Mouse (Mus musculus): ENCODE measurements around the gene Actr5.

Actr5 gene

DNA sequence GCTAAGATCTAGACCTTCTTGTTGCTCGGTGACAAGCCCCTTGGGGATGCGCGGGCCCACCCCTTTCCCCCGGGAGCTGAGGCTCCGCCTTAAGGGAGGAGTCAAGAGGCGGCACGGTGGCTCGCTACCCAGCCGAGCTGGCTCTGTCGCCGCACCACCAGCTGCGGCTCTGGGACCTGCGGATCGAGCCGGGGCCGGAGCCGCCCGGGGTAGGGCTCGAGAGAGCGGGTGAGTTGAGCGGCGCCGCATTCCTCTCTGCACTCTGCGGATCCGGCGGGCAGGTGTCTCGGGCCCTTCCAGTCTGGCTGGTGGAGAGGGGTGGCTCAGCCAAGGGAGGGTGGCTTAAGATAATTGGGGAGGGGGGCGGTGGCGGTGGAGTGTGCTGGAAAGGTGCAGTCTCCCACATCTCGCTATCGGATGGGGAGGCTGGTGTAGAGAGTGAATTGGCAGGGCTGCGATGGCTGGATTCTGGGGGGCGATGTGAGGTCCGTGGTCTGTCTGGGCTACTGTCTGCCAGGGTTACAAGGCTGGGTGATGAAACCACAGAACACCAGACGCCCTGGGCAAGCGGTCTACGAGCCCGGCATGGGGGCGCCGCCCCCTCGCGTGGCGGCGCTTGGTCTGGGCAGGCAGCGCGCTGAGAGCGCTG lies 42.5 kb downstream of the Actr5 start:
- DNase-seq (ENCODE audit: low read depth): no peak

GRCm38 (mm10) chr2:158667671-158668432 lies 43.2 kb downstream of the Actr5 start:
- DNase-seq (ENCODE audit: low read depth): no peak

DNA sequence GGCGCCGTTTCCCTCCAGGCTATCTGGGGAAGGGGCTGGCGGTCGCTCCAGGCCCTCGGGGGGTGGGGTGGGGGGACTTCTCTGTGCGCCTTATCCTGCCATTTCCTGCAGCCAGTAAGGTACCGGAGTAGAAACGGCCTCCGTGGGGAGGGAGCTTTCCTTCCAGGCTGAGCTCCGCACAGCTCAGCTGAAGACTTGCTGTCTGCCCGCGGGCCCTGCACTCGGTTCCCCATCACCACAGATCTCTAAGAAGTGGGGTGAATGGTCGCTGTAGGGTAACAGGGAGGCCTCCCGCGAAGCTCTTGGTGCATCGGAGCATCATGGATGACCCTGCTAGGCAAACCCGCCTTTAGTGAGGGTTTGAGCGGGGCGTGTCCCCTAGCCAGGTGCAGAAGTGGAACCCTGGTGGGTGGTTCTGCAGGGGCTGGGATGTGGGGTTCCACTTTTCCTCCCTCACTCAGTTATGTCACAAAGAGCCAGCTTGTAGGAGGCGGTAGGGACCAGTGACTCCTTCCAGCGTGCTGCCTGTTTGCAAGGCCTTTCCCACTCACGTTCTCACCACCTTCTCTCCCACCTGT lies 43.8 kb downstream of the Actr5 start:
- no peak for DNase-seq (ENCODE audit: low read depth)

- DNase-seq (ENCODE audit: low read depth): no peak
These were observed 44.8 kb downstream of the Actr5 start for GRCm38 (mm10) chr2:158669199-158670195.

GRCm38 (mm10) chr2:158670571-158670970 lies 45.9 kb downstream of the Actr5 start:
- no peak for DNase-seq (ENCODE audit: low read depth)

GRCm38 (mm10) chr2:158672829-158673228 lies 48.1 kb downstream of the Actr5 start:
- no peak for DNase-seq (ENCODE audit: low read depth)

DNA sequence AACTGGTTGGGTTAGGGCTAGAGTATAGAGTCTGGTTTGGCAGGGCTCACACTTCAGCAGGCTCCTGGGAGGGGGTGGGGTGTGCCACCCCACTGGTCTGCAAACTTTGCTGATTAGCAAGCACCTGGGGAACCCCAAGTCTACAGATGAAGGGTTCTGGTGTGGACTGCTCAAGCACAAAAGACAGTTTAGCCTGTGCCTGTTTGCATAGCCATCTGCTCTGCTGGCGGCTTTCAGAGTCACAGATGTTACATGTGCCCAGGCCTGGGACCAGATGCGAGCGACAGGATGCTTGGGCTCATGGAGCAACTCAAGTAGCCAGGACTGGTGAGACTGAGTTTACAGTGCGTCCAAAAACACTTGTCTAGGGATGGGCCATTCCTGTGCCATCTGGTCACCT lies 48.8 kb downstream of the Actr5 start:
- no peak for DNase-seq (ENCODE audit: low read depth)

DNA sequence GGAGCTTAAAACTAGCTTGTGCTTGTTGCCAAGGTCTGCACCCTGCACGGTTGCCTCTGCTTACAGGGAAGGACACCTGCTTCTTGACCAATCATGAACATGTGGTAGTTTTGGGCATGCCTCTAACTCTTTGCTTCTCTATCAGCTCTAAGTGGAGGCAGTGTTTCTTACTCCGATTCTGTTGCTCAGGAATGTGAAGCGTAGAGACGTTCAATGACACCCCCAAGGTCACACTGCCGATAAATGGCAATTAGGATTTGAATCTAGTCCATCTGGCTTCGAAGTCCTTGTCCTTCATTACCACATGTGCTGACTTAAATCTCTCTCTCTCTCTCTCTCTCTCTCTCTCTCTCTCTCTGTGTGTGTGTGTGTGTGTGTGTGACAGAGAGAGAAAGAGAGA lies 49.4 kb downstream of the Actr5 start:
- DNase-seq (ENCODE audit: low read depth): no peak

DNA sequence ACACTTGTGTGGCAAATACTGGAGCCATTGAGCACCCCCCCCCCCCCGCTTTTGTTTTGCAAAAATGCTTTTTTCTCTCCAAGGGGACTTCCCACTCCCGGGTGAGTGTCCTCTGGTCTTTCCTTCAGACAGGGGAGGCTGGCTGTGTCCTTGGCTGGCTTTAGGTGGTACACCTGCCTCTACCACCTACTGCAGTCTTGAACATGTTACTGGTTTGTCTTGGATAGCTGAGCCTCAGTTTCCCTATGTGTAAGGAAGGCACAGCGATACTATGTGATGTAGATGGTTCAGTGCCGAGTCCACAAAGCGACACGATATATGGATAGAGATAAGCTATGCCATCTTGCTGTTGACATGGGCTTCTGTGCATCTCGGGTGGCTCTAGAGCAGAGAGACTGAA lies 50.1 kb downstream of the Actr5 start:
- no peak for DNase-seq (ENCODE audit: low read depth)

GRCm38 (mm10) chr2:158675161-158675560 lies 50.5 kb downstream of the Actr5 start:
- DNase-seq (ENCODE audit: low read depth): no peak

DNA sequence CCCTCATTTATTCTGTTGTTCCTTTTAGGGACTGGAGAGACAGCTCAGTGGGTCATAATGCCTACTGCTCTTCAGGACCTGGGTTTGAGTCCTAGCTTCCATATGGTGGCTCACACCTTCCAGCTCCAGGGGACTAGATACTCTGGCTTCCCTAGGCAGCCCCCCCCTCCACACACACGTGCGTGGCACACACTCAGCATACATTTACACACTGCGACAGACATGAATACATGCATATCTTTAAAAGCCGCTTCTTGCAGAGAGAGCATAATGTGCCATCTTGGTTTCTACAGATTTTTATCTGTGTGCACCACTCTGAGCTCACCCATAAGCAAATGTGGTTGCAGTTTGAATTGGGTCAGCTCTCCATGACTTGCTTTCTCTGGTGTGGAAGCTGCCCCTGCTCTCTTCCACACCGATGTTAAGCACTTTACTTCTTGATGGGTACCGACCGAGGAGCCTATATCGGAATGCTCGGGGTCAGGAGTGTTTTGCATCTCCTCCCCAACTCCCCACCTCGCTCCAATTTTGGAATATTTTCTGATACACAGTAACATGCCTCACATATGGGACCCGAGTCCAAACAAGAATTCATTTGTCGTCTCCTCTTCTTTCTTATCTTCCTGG lies 51.3 kb downstream of the Actr5 start:
- no peak for DNase-seq (ENCODE audit: low read depth)

DNA sequence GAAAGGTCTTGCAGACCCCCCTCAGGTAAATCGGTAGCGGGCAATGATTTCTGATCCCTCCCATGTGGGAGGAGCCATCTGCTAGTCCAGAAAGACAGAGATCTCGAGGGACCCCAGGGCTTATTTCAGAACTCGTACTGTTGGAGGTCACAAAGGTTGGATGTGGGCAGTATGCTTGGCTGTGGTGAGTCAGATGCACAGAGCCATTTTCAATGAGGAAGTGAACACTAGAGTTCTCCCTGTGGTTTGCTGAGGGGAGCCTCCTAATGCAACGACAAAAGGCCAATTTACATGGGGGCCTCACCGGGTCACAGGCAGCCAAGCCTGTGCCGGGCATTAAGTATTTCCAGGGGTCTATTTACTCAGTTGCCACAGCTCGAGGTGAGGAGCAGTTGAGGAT lies 53.3 kb downstream of the Actr5 start:
- DNase-seq (ENCODE audit: low read depth): no peak

DNA sequence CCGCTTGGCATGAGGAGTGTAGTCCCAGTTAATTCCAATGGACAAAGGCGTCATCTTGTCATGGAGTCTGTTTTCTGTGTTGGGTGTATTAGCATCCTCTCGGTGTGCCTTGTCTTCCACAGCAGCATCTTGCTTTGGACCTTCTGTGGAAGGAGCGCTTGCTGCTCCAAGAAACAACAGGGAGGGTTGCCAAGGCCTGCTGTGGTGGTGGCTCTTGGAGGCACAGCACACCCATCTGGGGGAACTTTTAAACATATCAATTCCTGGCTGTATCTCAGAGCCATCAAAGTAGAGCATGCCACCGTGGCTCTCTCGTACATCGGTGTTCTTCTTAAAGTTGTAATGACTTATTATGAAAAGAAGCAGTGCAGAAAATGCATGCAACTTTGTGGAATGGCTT lies 54.4 kb downstream of the Actr5 start:
- no peak for DNase-seq (ENCODE audit: low read depth)

- no peak for DNase-seq (ENCODE audit: low read depth)
These were observed 55.7 kb downstream of the Actr5 start for GRCm38 (mm10) chr2:158680357-158680889.

DNA sequence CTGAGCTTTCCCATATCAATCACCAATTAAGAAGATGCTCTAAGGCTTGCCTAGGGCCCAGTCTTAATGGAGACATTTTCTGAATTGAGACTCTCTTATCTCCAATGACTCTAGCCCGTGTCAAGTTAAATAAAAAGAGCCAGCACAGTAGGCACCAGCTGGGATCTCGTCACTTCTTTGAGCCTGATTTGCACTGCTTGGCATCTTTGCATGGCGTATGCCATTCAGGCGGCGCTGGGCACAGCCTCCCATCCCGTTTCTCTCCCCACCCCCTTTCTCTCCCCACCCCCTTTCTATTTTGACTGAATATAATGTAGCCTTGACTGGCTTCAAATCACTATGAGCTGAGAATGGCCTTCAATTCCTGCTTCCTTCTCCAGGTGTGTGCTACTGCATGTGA lies 57.0 kb downstream of the Actr5 start:
- no peak for DNase-seq (ENCODE audit: low read depth)

GRCm38 (mm10) chr2:158682344-158683037 lies 57.8 kb downstream of the Actr5 start:
- DNase-seq (ENCODE audit: low read depth): no peak

GRCm38 (mm10) chr2:158683038-158683413 lies 58.3 kb downstream of the Actr5 start:
- no peak for DNase-seq (ENCODE audit: low read depth)

DNA sequence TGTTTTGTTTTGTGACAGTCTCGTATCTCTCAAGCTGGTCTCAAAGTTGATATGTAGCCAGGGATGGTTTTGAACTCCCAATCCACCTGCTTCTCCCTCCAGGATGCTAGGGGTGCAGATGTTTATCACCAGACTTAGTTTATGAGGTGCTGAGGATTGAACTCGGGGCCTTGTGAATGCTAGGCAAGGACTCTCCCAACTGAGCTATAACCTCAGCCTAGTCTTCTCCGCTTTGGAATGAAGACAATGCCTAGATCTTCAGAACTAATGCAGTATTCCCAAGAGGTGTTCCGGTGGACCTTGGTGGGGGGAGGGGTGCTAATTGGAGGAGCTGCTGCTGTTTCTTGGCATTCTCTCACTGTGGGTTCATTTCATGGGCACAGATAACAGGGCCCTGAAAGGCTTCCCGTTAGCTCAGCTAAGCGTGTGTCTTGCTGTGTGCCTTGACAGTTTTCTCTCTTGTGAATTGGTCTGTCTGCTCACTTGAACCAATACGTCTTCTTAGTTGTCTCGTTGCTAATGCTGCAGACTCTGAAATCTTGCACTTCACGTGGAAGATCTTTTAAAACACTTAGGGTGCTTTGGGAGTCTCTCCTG lies 59.7 kb downstream of the Actr5 start:
- no peak for DNase-seq (ENCODE audit: low read depth)

- DNase-seq (ENCODE audit: low read depth): no peak
These were observed 60.2 kb downstream of the Actr5 start for GRCm38 (mm10) chr2:158684910-158685309.

- no peak for DNase-seq (ENCODE audit: low read depth)
These were observed 61.7 kb downstream of the Actr5 start for GRCm38 (mm10) chr2:158686394-158686793.

All from NIH3T3 (cell line).